Mouse (Mus musculus) MEL (cell line): ENCODE data around the gene C1qtnf1.

Experiments
- CHD1 ChIP-seq: IDR thresholded peaks from 2 replicates; pipeline ENCODE4 v1.6.1; 2012; ENCODE audit warnings: low read depth, mild to moderate bottlenecking, inconsistent platforms, low read length, improper control_type of control experiment
- CTCF ChIP-seq, 3 experiments: IDR thresholded peaks in 2 of 3; conservative IDR thresholded peaks in 1 of 3; 2 replicates each; pipeline ENCODE4 v1.5.1; 2011 to 2012; ENCODE audit warnings: low read length in 3 of 3, low read depth in 2 of 3, mild to moderate bottlenecking in 2 of 3, improper control_type of control experiment in 1 of 3, inconsistent platforms in 1 of 3, mixed read lengths in 1 of 3, moderate library complexity in 1 of 3; ENCODE audit not compliant: control insufficient read depth in 1 of 3, insufficient read depth in 1 of 3, poor library complexity in 1 of 3, severe bottlenecking in 1 of 3
- ELF1 ChIP-seq: IDR thresholded peaks from 2 replicates; pipeline ENCODE4 v1.6.1; 2014; ENCODE audit warnings: low read depth, mild to moderate bottlenecking, inconsistent platforms, low read length, improper control_type of control experiment, moderate library complexity
- EP300 ChIP-seq, 2 experiments: IDR thresholded peaks; 2 replicates each; pipeline ENCODE4 v1.6.1; 2011; ENCODE audit warnings: improper control_type of control experiment in 2 of 2, low read length in 2 of 2, low read depth in 1 of 2, mild to moderate bottlenecking in 1 of 2
- MAX ChIP-seq: IDR thresholded peaks from 2 replicates; pipeline ENCODE4 v1.6.1; 2011; ENCODE audit warnings: low read length, improper control_type of control experiment
- POLR2A ChIP-seq, 2 experiments: IDR thresholded peaks; 2 replicates each; pipeline ENCODE4 v1.6.1; 2011 to 2012; ENCODE audit warnings: low read length in 2 of 2, mild to moderate bottlenecking in 2 of 2, control low read depth in 1 of 2, improper control_type of control experiment in 1 of 2, low read depth in 1 of 2, moderate library complexity in 1 of 2; ENCODE audit not compliant: control insufficient read depth in 1 of 2, insufficient read depth in 1 of 2, poor library complexity in 1 of 2
- RAD21 ChIP-seq: IDR thresholded peaks from 2 replicates; pipeline ENCODE4 v1.6.1; 2011; ENCODE audit warnings: mild to moderate bottlenecking, low read depth, low read length, improper control_type of control experiment
- UBTF ChIP-seq: IDR thresholded peaks from 2 replicates; pipeline ENCODE4 v1.6.1; 2012; ENCODE audit warnings: low read depth, mild to moderate bottlenecking, inconsistent platforms, low read length, improper control_type of control experiment, moderate library complexity, borderline replicate concordance; ENCODE audit not compliant: insufficient read depth
- USF2 ChIP-seq, 2 experiments: IDR thresholded peaks; 2 replicates each; pipeline ENCODE4 v1.6.1; 2011 to 2012; ENCODE audit warnings: improper control_type of control experiment in 2 of 2, low read length in 2 of 2, borderline replicate concordance in 1 of 2, inconsistent platforms in 1 of 2, low read depth in 1 of 2, mild to moderate bottlenecking in 1 of 2; ENCODE audit not compliant: insufficient read depth in 1 of 2

- TF ChIP-seq EP300 (IDR thresholded peaks at IDR 0.05; ENCODE audit: low read depth in 1 of 2, low read length in 2 of 2) = no peak
- TF ChIP-seq RAD21 = peak; percentile 76
- peak; percentile 75 to 97 (median 89) for TF ChIP-seq CTCF (IDR thresholded peaks at IDR 0.05 in 2 of 3, conservative IDR thresholded peaks at IDR 0.05 in 1 of 3; ENCODE audit: control insufficient read depth in 1 of 3, insufficient read depth in 1 of 3, low read depth in 2 of 3, low read length in 3 of 3, poor library complexity in 1 of 3, severe bottlenecking in 1 of 3)
- TF ChIP-seq USF2 (IDR thresholded peaks at IDR 0.05; ENCODE audit: borderline replicate concordance in 1 of 2, insufficient read depth in 1 of 2, low read depth in 1 of 2, low read length in 2 of 2) = no peak
- no peak for TF ChIP-seq UBTF
- TF ChIP-seq POLR2A (IDR thresholded peaks at IDR 0.05; ENCODE audit: control insufficient read depth in 1 of 2, insufficient read depth in 1 of 2, low read depth in 1 of 2, low read length in 2 of 2, poor library complexity in 1 of 2) = no peak
- TF ChIP-seq CHD1 = no peak
- no peak for TF ChIP-seq ELF1
- TF ChIP-seq MAX = no peak
Observed at GRCm38 (mm10) chr11:118379251-118380009, 48.6 kb upstream of the C1qtnf1 start.
